Mouse (Mus musculus) ovary, adult 10 weeks (tissue): ENCODE measurements around the gene Gm45062. TPM values are rescaled to one million over a fixed set of nuclear protein-coding genes. Genes with fewer than 3 reads are reported as not detected.

Experiments used
- polyA plus RNA-seq: library from polyadenylated mRNA; stranded (reverse); fragments of 350-450 nt; fragmentation: Illumina TruSeq; extraction: RNeasy Lipid Tissue Mini Kit (QIAGEN cat#74804); gene quantifications from one replicate; pipeline ENCODE4 v1.2.3, GENCODE M21; 2014

The Gm45062 gene
- 26.3 TPM for polyA plus RNA-seq

GRCm38 (mm10) chr6:8259004-8259666, at the start of gene Gm45062, which contains the start of the genes Rpa3 and Umad1:
TSS of gene Gm45062 (plus strand) at chr6:8259450.
TSS of gene Rpa3 (minus strand) at chr6:8259173.
TSS of gene Umad1 (plus strand) at chr6:8259288.

GRCm38 (mm10) chr6:8509551-8509950, 250.3 kb downstream of the Gm45062 start, which contains the start of gene Glcci1:
TSS of gene Glcci1 (plus strand) at chr6:8509600.

Other genes starting within 250 kb of the Gm45062 start
- gene Col28a1, start 66.8 kb upstream of the Gm45062 start, polyA plus RNA-seq = 1.3 TPM
- gene Mios, start 50.2 kb upstream of the Gm45062 start, polyA plus RNA-seq = 49.5 TPM
- gene Rpa3, start 277 bp upstream of the Gm45062 start, polyA plus RNA-seq = 91.5 TPM
- gene Umad1, start 162 bp upstream of the Gm45062 start, polyA plus RNA-seq = 25.7 TPM